11 mouse cellular contexts compared by ENCODE assay signal in the genomic region with DNA sequence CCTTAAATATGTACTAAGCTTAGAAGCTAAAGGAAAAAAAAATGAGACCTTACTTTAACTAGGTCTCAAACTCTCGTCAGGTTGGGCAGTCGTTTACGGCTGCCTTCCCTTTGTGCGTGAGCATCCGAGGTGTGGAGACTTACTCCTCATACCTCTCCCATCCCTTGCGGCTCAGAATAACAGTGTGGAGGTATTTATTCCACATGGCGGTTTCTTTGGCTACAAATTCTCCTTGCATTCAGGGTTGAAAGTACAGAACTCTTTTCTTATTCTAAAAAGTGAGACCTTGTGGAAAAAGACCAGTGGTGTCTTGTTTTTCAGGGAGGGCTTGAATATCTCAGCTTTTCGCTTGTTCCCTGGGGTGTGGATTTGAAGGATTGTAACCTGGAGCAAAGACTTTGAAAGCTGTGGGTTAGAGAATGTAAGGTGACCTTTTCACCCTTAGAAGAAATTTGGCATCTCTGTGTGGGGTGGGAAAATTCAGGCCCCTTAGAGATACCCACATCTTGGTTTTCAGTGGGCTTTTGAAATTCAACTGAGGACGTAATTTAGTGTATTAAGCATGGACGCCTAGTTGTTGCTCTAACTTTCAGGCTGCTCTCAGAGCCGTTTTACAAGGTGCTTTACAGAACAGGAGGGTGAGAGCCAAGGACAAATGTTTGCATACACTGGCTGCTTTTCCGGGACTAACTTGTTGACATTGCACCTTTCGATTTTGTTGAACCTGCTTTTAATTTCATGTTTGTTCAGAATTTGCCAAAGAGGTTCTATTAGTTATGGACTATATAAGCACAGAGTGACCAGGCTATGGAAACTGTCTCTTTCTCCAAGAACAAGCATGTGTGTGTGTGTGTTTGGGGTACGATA. TPM values are rescaled to one million over a fixed set of nuclear protein-coding genes. Genes with fewer than 3 reads are reported as not detected.
DNase-seq lines count a peak whose midpoint lies in the region; ATAC-seq and TF ChIP-seq lines count a peak whose summit lies in the region.
"Had no signal": no experiment of that assay in that cellular context is flagged by ENCODE, and none has a peak within 500 bp of the region (broad histone marks: within the 10 kb centered on the region; RNA-seq: fewer than 3 reads in every experiment).

No protein-coding gene starts in this region.

- H3K9ac ChIP-seq in heart, embryonic 14.5 days (ENCODE audit: low read length): peak overlapping the region; percentile 44
- no peak overlapping the region for H3K9ac ChIP-seq in embryonic facial prominence, embryonic 12.5 days

- no peak overlapping the region for H3K4me3 ChIP-seq in heart, embryonic 14.5 days (ENCODE audit: control insufficient read depth in 1 of 2, insufficient read depth in 1 of 2, low read depth in 1 of 2, low read length in 2 of 2)
- no peak overlapping the region for H3K4me3 ChIP-seq in C2C12 (ENCODE audit: insufficient read depth, poor library complexity, severe bottlenecking)
- no peak overlapping the region for H3K4me3 ChIP-seq in embryonic facial prominence, embryonic 12.5 days
- no peak overlapping the region for H3K4me3 ChIP-seq in limb, embryonic 10.5 days

- H3K27me3 ChIP-seq in heart, embryonic 14.5 days (ENCODE audit: control insufficient read depth, insufficient read depth, low read length): no peaks in the 10 kb centered on the region
- no peaks in the 10 kb centered on the region for H3K27me3 ChIP-seq in C2C12 (ENCODE audit: control insufficient read depth, insufficient read depth, insufficient read length)
- H3K27me3 ChIP-seq in embryonic facial prominence, embryonic 12.5 days: no peaks in the 10 kb centered on the region
- H3K27me3 ChIP-seq in limb, embryonic 10.5 days (ENCODE audit: low read depth, poor library complexity, severe bottlenecking): no peaks in the 10 kb centered on the region

- DNase-seq in heart, postnatal 14 days: no peak
- no peak for DNase-seq in limb, embryonic 10.5 days (ENCODE audit: low spot score)
- no peak for DNase-seq in right cerebral cortex, postnatal 25 days
- no peak for DNase-seq in left cerebral cortex, adult 9 months (ENCODE audit: low spot score in 2 of 2)
- no peak for DNase-seq in adrenal gland, postnatal 4 days (ENCODE audit: low spot score in 2 of 2)
- DNase-seq: right cerebral cortex, postnatal 14 days had no signal

- peak overlapping the region; percentile 4 for H3ac ChIP-seq in C2C12 (ENCODE audit: control insufficient read depth, insufficient read length, low read depth)

- ATAC-seq in heart, embryonic 14.5 days (ENCODE audit: insufficient number of reproducible peaks, insufficient read depth, low FRiP score, low read depth): no peak
- ATAC-seq in embryonic facial prominence, embryonic 12.5 days (ENCODE audit: insufficient number of reproducible peaks, insufficient read depth, low FRiP score, low TSS enrichment): no peak
- ATAC-seq: midbrain, embryonic 16.5 days had no signal

- WGBS in heart, embryonic 14.5 days: 59% methylated on average over 14 of the region's 14 CpGs
- 50% methylated on average over 14 of the region's 14 CpGs for WGBS in embryonic facial prominence, embryonic 12.5 days
- 37% methylated on average over 14 of the region's 14 CpGs for WGBS in limb, embryonic 10.5 days

- H3K4me1 ChIP-seq in heart, embryonic 14.5 days (ENCODE audit: control insufficient read depth in 2 of 2, insufficient read depth in 2 of 2, low read length in 2 of 2): peaks cover 25 to 40% of the 10 kb centered on the region in 2 experiments
- peaks cover 32% of the 10 kb centered on the region for H3K4me1 ChIP-seq in embryonic facial prominence, embryonic 12.5 days
- H3K4me1 ChIP-seq in limb, embryonic 10.5 days: peaks cover 37% of the 10 kb centered on the region

- H3K79me3 ChIP-seq in C2C12 (ENCODE audit: low read depth): peaks cover 15% of the 10 kb centered on the region

- peaks cover 61% of the 10 kb centered on the region for H3K36me3 ChIP-seq in heart, embryonic 14.5 days (ENCODE audit: control insufficient read depth, insufficient read depth, low read length)
- peaks cover 49% of the 10 kb centered on the region for H3K36me3 ChIP-seq in C2C12 (ENCODE audit: control insufficient read depth, insufficient read depth)
- H3K36me3 ChIP-seq in embryonic facial prominence, embryonic 12.5 days: peaks cover 42% of the 10 kb centered on the region
- peaks cover 76% of the 10 kb centered on the region for H3K36me3 ChIP-seq in limb, embryonic 10.5 days

- H3K27ac ChIP-seq in heart, embryonic 14.5 days (replicated peaks in 1 of 2; ENCODE audit: control insufficient read depth in 1 of 2, insufficient read depth in 1 of 2, low read depth in 2 of 2, low read length in 2 of 2): peak overlapping the region; percentile 71 to 78
- peak overlapping the region; percentile 83 for H3K27ac ChIP-seq in embryonic facial prominence, embryonic 12.5 days
- H3K27ac ChIP-seq in limb, embryonic 10.5 days: peak overlapping the region; percentile 81

- H3K4me2 ChIP-seq in heart, embryonic 14.5 days (ENCODE audit: low read length): no peak overlapping the region
- no peak overlapping the region for H3K4me2 ChIP-seq in embryonic facial prominence, embryonic 12.5 days (replicated peaks)

- TF ChIP-seq CTCF in C2C12 (IDR thresholded peaks at IDR 0.05; ENCODE audit: control insufficient read depth, insufficient read depth, insufficient read length): no peak

- intact Hi-C loops in heart, postnatal 14 days (cut with DNase I): no loop called here

- H3K9me3 ChIP-seq in heart, embryonic 14.5 days (ENCODE audit: control insufficient read depth, low read length): no peaks in the 10 kb centered on the region
- no peaks in the 10 kb centered on the region for H3K9me3 ChIP-seq in embryonic facial prominence, embryonic 12.5 days
- H3K9me3 ChIP-seq in limb, embryonic 10.5 days (replicated peaks): no peaks in the 10 kb centered on the region
- H3K9me3 ChIP-seq: G1E had no signal

- H3K79me2 ChIP-seq in C2C12 (ENCODE audit: control insufficient read depth, insufficient read depth): peaks cover 48% of the 10 kb centered on the region

TF ChIP-seq in C2C12, 6 proteins besides CTCF, POLR2A, EP300 and RAD21:
- no peak for TF ChIP-seq MYOG (IDR thresholded peaks at IDR 0.05; ENCODE audit: control insufficient read depth, extremely low read depth, insufficient read length)
- no peak for TF ChIP-seq FOSL1 (IDR thresholded peaks at IDR 0.05; ENCODE audit: insufficient read depth, low read length, poor library complexity, severe bottlenecking)
- TF ChIP-seq CEBPB (IDR thresholded peaks at IDR 0.05; ENCODE audit: low read depth): no peak
- no peak for TF ChIP-seq MAX (IDR thresholded peaks at IDR 0.05)
- no peak for TF ChIP-seq USF1 (IDR thresholded peaks at IDR 0.05; ENCODE audit: low read depth)
- no peak for TF ChIP-seq MYOD1 (IDR thresholded peaks at IDR 0.05; ENCODE audit: control insufficient read depth, insufficient read length, low read depth)

RNA-seq across cellular contexts. Expression of a gene that starts 27.7 kb away (rescaled TPM):
- 0.42 and 0.82 TPM in 2 replicates for polyA plus RNA-seq in heart, embryonic 14.5 days (2014; fragmentation: Nextera tagmentation; extraction: Ambion mirVana)
- not detected for total RNA-seq in heart, postnatal 14 days (2021)
- 0.23 TPM for polyA plus RNA-seq in C2C12 (2012; fragmentation: generic; extraction: Trizol)
- polyA plus RNA-seq in embryonic facial prominence, embryonic 12.5 days (2016; fragmentation: Nextera tagmentation; extraction: Ambion mirVana): 2.2 and 3.7 TPM in 2 replicates
- polyA plus RNA-seq in limb, embryonic 10.5 days (2016; fragmentation: Nextera tagmentation; extraction: Ambion mirVana): 3.1 and 4.1 TPM in 2 replicates
- total RNA-seq in adrenal gland, postnatal 4 days (2021): 1 to 10 TPM; 2.3 to 5.2 TPM
- total RNA-seq: G1E had no signal
- polyA plus RNA-seq: G1E had no signal

RNA-seq across cellular contexts. Expression of a gene that starts 28.1 kb away (rescaled TPM):
- 0.20 and 0.58 TPM in 2 replicates for polyA plus RNA-seq in heart, embryonic 14.5 days (2014; fragmentation: Nextera tagmentation; extraction: Ambion mirVana)
- total RNA-seq in heart, postnatal 14 days (2021): under 1 TPM in 1 of 2 experiments, not detected in 1; 0.22 TPM
- polyA plus RNA-seq in C2C12 (2012; fragmentation: generic; extraction: Trizol): 0.53 TPM
- 0.13 TPM in 1 of 2 replicates, not detected in the other for polyA plus RNA-seq in embryonic facial prominence, embryonic 12.5 days (2016; fragmentation: Nextera tagmentation; extraction: Ambion mirVana)
- 0.51 and 0.72 TPM in 2 replicates for polyA plus RNA-seq in limb, embryonic 10.5 days (2016; fragmentation: Nextera tagmentation; extraction: Ambion mirVana)
- total RNA-seq in adrenal gland, postnatal 4 days (2021): under 1 TPM in 1 of 2 experiments, not detected in 1; 0.31 TPM

RNA-seq across cellular contexts. Expression of a gene that starts 54.0 kb away (rescaled TPM):
- 50.7 and 68.6 TPM in 2 replicates for polyA plus RNA-seq in heart, embryonic 14.5 days (2014; fragmentation: Nextera tagmentation; extraction: Ambion mirVana)
- 100 to 1,000 TPM; 133 to 135 TPM for total RNA-seq in heart, postnatal 14 days (2021)
- polyA plus RNA-seq in C2C12 (2012; fragmentation: generic; extraction: Trizol): 52.1 TPM
- 78.8 and 88.4 TPM in 2 replicates for polyA plus RNA-seq in embryonic facial prominence, embryonic 12.5 days (2016; fragmentation: Nextera tagmentation; extraction: Ambion mirVana)
- 62.9 and 73.7 TPM in 2 replicates for polyA plus RNA-seq in limb, embryonic 10.5 days (2016; fragmentation: Nextera tagmentation; extraction: Ambion mirVana)
- total RNA-seq in adrenal gland, postnatal 4 days (2021): 100 to 1,000 TPM; 155 to 157 TPM

RNA-seq across cellular contexts. Expression of a gene that starts 56.4 kb away (rescaled TPM):
- 1.6 and 2.3 TPM in 2 replicates for polyA plus RNA-seq in heart, embryonic 14.5 days (2014; fragmentation: Nextera tagmentation; extraction: Ambion mirVana)
- 10 to 100 TPM; 22.4 to 22.5 TPM for total RNA-seq in heart, postnatal 14 days (2021)
- polyA plus RNA-seq in C2C12 (2012; fragmentation: generic; extraction: Trizol): 7.3 TPM
- 2.6 and 2.7 TPM in 2 replicates for polyA plus RNA-seq in embryonic facial prominence, embryonic 12.5 days (2016; fragmentation: Nextera tagmentation; extraction: Ambion mirVana)
- polyA plus RNA-seq in limb, embryonic 10.5 days (2016; fragmentation: Nextera tagmentation; extraction: Ambion mirVana): 0.84 and 1.7 TPM in 2 replicates
- total RNA-seq in adrenal gland, postnatal 4 days (2021): 10 to 100 TPM; 24.8 to 25.2 TPM
